Mouse (Mus musculus) CD4-positive, CD25-positive, alpha-beta regulatory T cell, adult 2 months (primary cell): ENCODE data around the gene Wfikkn1.

ENCODE experiments used
- DNase-seq: peaks from one replicate; pipeline ENCODE4 v3.0.0-alpha.2; 2012; ENCODE audit warnings: low read depth, low spot score

The Wfikkn1 gene

GRCm38 (mm10) chr17:25880196-25880910 lies at the start of gene Wfikkn1:
Gene Wfikkn1, minus strand, starts transcription at chr17:25880858.
- DNase-seq, result no peak

- DNase-seq, result no peak
Observed at GRCm38 (mm10) chr17:25925348-25925747, 44.7 kb upstream of the Wfikkn1 start.

GRCm38 (mm10) chr17:25922120-25922519 lies 41.5 kb upstream of the Wfikkn1 start:
- no peak for DNase-seq

GRCm38 (mm10) chr17:25919786-25920642 lies 39.4 kb upstream of the Wfikkn1 start:
- peak; percentile 100 for DNase-seq

- DNase-seq, result peak; percentile 72
Observed at GRCm38 (mm10) chr17:25919144-25919785, 38.6 kb upstream of the Wfikkn1 start, which contains the start of gene Rab40c. Gene Rab40c, minus strand, starts transcription at chr17:25919727.

- no peak for DNase-seq
Observed at GRCm38 (mm10) chr17:25918037-25918750, 37.5 kb upstream of the Wfikkn1 start.

- DNase-seq, result no peak
Observed at GRCm38 (mm10) chr17:25916931-25917647, 36.4 kb upstream of the Wfikkn1 start.

- no peak for DNase-seq
Observed at GRCm38 (mm10) chr17:25914295-25914694, 33.6 kb upstream of the Wfikkn1 start.

- no peak for DNase-seq
Observed at GRCm38 (mm10) chr17:25913877-25914275, 33.2 kb upstream of the Wfikkn1 start.

GRCm38 (mm10) chr17:25913186-25913876 lies 32.7 kb upstream of the Wfikkn1 start:
- no peak for DNase-seq

- no peak for DNase-seq
Observed at GRCm38 (mm10) chr17:25911816-25912215, 31.2 kb upstream of the Wfikkn1 start.

- DNase-seq, result no peak
Observed at GRCm38 (mm10) chr17:25907640-25908039, 27.0 kb upstream of the Wfikkn1 start.

GRCm38 (mm10) chr17:25903061-25903460 lies 22.4 kb upstream of the Wfikkn1 start:
- DNase-seq, result no peak

- DNase-seq, result no peak
Observed at GRCm38 (mm10) chr17:25900193-25900592, 19.5 kb upstream of the Wfikkn1 start.

GRCm38 (mm10) chr17:25895891-25896290 lies 15.2 kb upstream of the Wfikkn1 start:
- no peak for DNase-seq

GRCm38 (mm10) chr17:25895415-25895814 lies 14.8 kb upstream of the Wfikkn1 start:
- DNase-seq, result no peak

GRCm38 (mm10) chr17:25893975-25894617 lies 13.4 kb upstream of the Wfikkn1 start:
- DNase-seq, result peak; percentile 86

GRCm38 (mm10) chr17:25888837-25889236 lies 8.2 kb upstream of the Wfikkn1 start:
- no peak for DNase-seq

- DNase-seq, result no peak
Observed at GRCm38 (mm10) chr17:25887467-25887866, 6.8 kb upstream of the Wfikkn1 start.

GRCm38 (mm10) chr17:25886806-25887205 lies 6.1 kb upstream of the Wfikkn1 start:
- DNase-seq, result no peak
